Mouse (Mus musculus) embryonic stem cell, embryonic (primary cell): Measurements from ENCODE around the gene Rac3.
"Not testable (repeated sequence)": the region's sequence is repeated elsewhere in the genome, so short reads cannot be mapped to it uniquely, and the experiment has no call there.

Experiments
- CTCF ChIA-PET, 4 experiments: fragments of 300-600 bp in 2 of 4; fragments of 350-600 bp in 2 of 4; sonication (Branson Sonifier 250); formaldehyde crosslinking; loops; one replicate each; lab custom pipeline; 2022; ENCODE audit warnings: inconsistent platforms in 2 of 4; lab: Charles Lee
- POLR2A ChIA-PET, 4 experiments: fragments of 300-600 bp in 2 of 4; fragments of 350-600 bp in 2 of 4; sonication (Branson Sonifier 250); formaldehyde crosslinking; loops; one replicate each; lab custom pipeline; 2022; ENCODE audit warnings: antibody characterized with exemption in 4 of 4, inconsistent platforms in 1 of 4; lab: Charles Lee

The Rac3 gene

GRCm38 (mm10) chr11:120762672-120763041 is 41.4 kb downstream of the Rac3 start, which contains the start of gene Hmga1b:
Hmga1b (plus strand) TSS chr11:120762794.
- POLR2A ChIA-PET, result interaction anchor here in 2 of 4 experiments (1.0 to 2.6 kb wide), 3 partner anchors 18 to 41 kb away, joined by 3 to 14 read pairs (median 5); partner anchors contain the start of genes Dus1l (in 1 of the 2) and Rac3 (in 1 of the 2)

GRCm38 (mm10) chr11:120763121-120763999 is 42.1 kb downstream of the Rac3 start:
- POLR2A ChIA-PET, result not testable (repeated sequence)
- CTCF ChIA-PET, result interaction anchor here in 2 of 4 experiments (0.6 to 1.1 kb wide), 2 partner anchors 13 kb away, joined by 3 read pairs; no protein-coding TSS in a partner anchor

More at GRCm38 (mm10) chr11:120762672-120763041, 41.4 kb downstream of the Rac3 start, which contains the start of gene Hmga1b:
- CTCF ChIA-PET, result interaction anchor here in 3 of 4 experiments (0.6 to 1.2 kb wide), 3 partner anchors 13 to 14 kb away, joined by 3 to 5 read pairs (median 3); no protein-coding TSS in a partner anchor

GRCm38 (mm10) chr11:120767023-120767422 is 45.8 kb downstream of the Rac3 start:
- ChIA-PET CTCF (interaction anchor here in 3 of 4 experiments (0.8 to 1.4 kb wide), 6 partner anchors 9 to 46 kb away, joined by 3 to 5 read pairs (median 4); no protein-coding TSS in a partner anchor), POLR2A (interaction anchor here in 1 of 4 experiments (1.8 kb wide), 1 partner anchor 46 kb away, joined by 4 read pairs; no protein-coding TSS in a partner anchor)

- ChIA-PET POLR2A (interaction anchor here in 1 of 4 experiments (1.8 kb wide), 1 partner anchor 48 kb away, joined by 4 read pairs; no protein-coding TSS in a partner anchor), CTCF (interaction anchor here in 2 of 4 experiments (0.8 to 1.3 kb wide), 3 partner anchors 8 to 18 kb away, joined by 3 to 4 read pairs (median 3); no protein-coding TSS in a partner anchor)
Observed at GRCm38 (mm10) chr11:120768206-120768605, 46.9 kb downstream of the Rac3 start.

GRCm38 (mm10) chr11:120772749-120773148 is 51.5 kb downstream of the Rac3 start:
- POLR2A ChIA-PET, result interaction anchor here in 2 of 4 experiments (0.7 to 1.2 kb wide), 4 partner anchors 11 to 129 kb away, joined by 3 read pairs; partner anchors contain the start of genes Cenpx (in 1 of the 2), Lrrc45 (in 1 of the 2) and Pycr1 (in 1 of the 2)
- CTCF ChIA-PET, result interaction anchor here (1.3 to 1.9 kb wide), 8 partner anchors 23 to 53 kb away, joined by 3 to 14 read pairs (median 5); partner anchors contain the start of gene Rac3 (in 2 of the 4)
